Mouse (Mus musculus): ENCODE measurements around the gene Sp3.
"Not testable (repeated sequence)": the region's sequence is repeated elsewhere in the genome, so short reads cannot be mapped to it uniquely, and the experiment has no call there.

The Sp3 gene

GRCm38 (mm10) chr2:72992497-72992896 is 12.3 kb upstream of the Sp3 start:
- DNase-seq (ENCODE audit: low spot score) = no peak

- not testable (repeated sequence) for DNase-seq (ENCODE audit: low spot score)
Observed at GRCm38 (mm10) chr2:72988945-72989344, 8.7 kb upstream of the Sp3 start.

- DNase-seq (ENCODE audit: low spot score) = no peak
Observed at GRCm38 (mm10) chr2:72986616-72987015, 6.4 kb upstream of the Sp3 start, which contains the start of gene Gm11084. Gene Gm11084, minus strand, starts transcription at chr2:72986716.

- no peak for DNase-seq (ENCODE audit: low spot score)
Observed at GRCm38 (mm10) chr2:72985516-72985915, 5.3 kb upstream of the Sp3 start.

GRCm38 (mm10) chr2:72984806-72985205 is 4.6 kb upstream of the Sp3 start:
- no peak for DNase-seq (ENCODE audit: low spot score)

- DNase-seq (ENCODE audit: low spot score) = no peak
Observed at GRCm38 (mm10) chr2:72983211-72983610, 3.0 kb upstream of the Sp3 start.

GRCm38 (mm10) chr2:72982110-72982785 is 2.0 kb upstream of the Sp3 start:
- DNase-seq (ENCODE audit: low spot score) = no peak

- DNase-seq (ENCODE audit: low spot score) = no peak
Observed at GRCm38 (mm10) chr2:72981441-72982109, 1.3 kb upstream of the Sp3 start.

GRCm38 (mm10) chr2:72981075-72981420 is 802 bp upstream of the Sp3 start:
- no peak for DNase-seq (ENCODE audit: low spot score)

GRCm38 (mm10) chr2:72979659-72980071 is 581 bp downstream of the Sp3 start:
- DNase-seq (ENCODE audit: low spot score) = peak; percentile 77

GRCm38 (mm10) chr2:72978901-72979658 is 1.2 kb downstream of the Sp3 start:
- DNase-seq (ENCODE audit: low spot score) = peak; percentile 79

GRCm38 (mm10) chr2:72978473-72978872 is 1.8 kb downstream of the Sp3 start:
- no peak for DNase-seq (ENCODE audit: low spot score)

GRCm38 (mm10) chr2:72977272-72977671 is 3.0 kb downstream of the Sp3 start:
- DNase-seq (ENCODE audit: low spot score) = no peak

- DNase-seq (ENCODE audit: low spot score) = no peak
Observed at GRCm38 (mm10) chr2:72976036-72976435, 4.2 kb downstream of the Sp3 start.

GRCm38 (mm10) chr2:72970831-72971230 is 9.4 kb downstream of the Sp3 start:
- no peak for DNase-seq (ENCODE audit: low spot score)

- no peak for DNase-seq (ENCODE audit: low spot score)
Observed at GRCm38 (mm10) chr2:72970302-72970701, 9.9 kb downstream of the Sp3 start.

GRCm38 (mm10) chr2:72968536-72968935 is 11.7 kb downstream of the Sp3 start:
- DNase-seq (ENCODE audit: low spot score) = no peak

GRCm38 (mm10) chr2:72965450-72965849 is 14.8 kb downstream of the Sp3 start:
- no peak for DNase-seq (ENCODE audit: low spot score)

GRCm38 (mm10) chr2:72956415-72956814 is 23.8 kb downstream of the Sp3 start:
- DNase-seq (ENCODE audit: low spot score) = no peak

GRCm38 (mm10) chr2:72952979-72953378 is 27.3 kb downstream of the Sp3 start:
- no peak for DNase-seq (ENCODE audit: low spot score)

- no peak for DNase-seq (ENCODE audit: low spot score)
Observed at GRCm38 (mm10) chr2:72935937-72936336, 44.3 kb downstream of the Sp3 start.

- DNase-seq (ENCODE audit: low spot score) = no peak
Observed at GRCm38 (mm10) chr2:72932186-72932585, 48.1 kb downstream of the Sp3 start.

- DNase-seq (ENCODE audit: low spot score) = no peak
Observed at GRCm38 (mm10) chr2:72924981-72925380, 55.3 kb downstream of the Sp3 start.

Measured in urinary bladder, postnatal 25 days (tissue).